Mouse (Mus musculus): ENCODE measurements around the gene Kcnj10. TPM values are rescaled to one million over a fixed set of nuclear protein-coding genes. Genes with fewer than 3 reads are reported as not detected.

The Kcnj10 gene
- polyA plus RNA-seq, 1 experiment from 2014 or later = 0.24 TPM

DNA sequence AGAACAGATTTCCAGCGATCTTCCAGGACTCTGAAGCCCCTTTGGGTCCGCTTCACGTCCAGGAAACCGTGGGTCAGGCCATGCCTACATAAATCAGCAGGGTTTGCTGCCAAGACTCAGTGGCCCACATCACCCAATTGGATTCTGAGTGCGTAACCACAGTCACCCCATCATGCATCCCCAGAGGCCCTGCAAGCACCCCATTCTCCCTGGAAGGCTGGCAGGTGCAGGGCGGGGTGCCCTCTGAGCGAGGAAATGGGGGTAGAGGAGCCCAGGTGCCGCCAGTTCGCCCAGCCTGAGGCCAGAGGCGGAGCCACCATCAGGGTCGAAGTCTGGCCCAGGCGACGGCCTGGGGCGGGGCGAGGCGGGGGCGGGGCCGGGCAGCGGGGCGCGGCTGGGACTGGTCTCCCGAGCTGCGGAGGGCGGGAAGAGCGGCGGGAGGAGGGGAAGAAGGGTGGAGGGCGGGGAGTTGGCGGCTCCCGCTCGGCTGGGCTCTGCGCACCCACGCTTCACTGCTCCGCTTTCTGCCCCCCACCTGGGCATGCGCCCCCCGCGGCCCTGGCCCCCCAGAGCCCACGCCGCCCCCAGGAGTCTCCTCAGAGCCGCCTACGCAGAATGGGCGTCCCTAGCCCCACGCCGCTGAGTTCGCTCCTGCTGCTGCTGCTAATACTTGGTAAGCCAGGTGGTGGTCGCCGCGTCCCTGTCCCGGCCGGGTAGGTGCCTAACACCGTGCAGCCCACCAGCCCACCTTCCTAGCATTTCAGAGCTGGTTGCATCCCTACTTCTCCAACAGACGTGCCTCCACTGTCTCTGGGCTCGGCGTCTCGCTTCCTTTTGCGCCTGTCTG lies 28.9 kb upstream of the Kcnj10 start:
- no peak for TF ChIP-seq CTCF (IDR thresholded peaks at IDR 0.05; ENCODE audit: low read depth)
- H3K27ac ChIP-seq (ENCODE audit: low read depth) = peak overlapping the region; percentile 94
- peak; percentile 89 for DNase-seq
- under 1% methylated on average over 53 of the region's 55 CpGs for WGBS
- H3K4me3 ChIP-seq (ENCODE audit: low read depth, low read length) = peak overlapping the region; percentile 63
- ATAC-seq (ENCODE audit: insufficient read depth) = peak; percentile 75
- H3K4me1 ChIP-seq (ENCODE audit: insufficient read depth) = peaks cover 8% of the 10 kb centered on the region
- no peaks in the 10 kb centered on the region for H3K27me3 ChIP-seq (ENCODE audit: insufficient read depth, low read length)
- H3K9me3 ChIP-seq (ENCODE audit: low read depth, low read length) = no peaks in the 10 kb centered on the region
- H3K4me2 ChIP-seq = peak overlapping the region; percentile 97
- H3K36me3 ChIP-seq (ENCODE audit: insufficient read depth) = peaks cover under 1% of the 10 kb centered on the region; the same call in 1 of the 2 replicates
- H3K9ac ChIP-seq = peak overlapping the region; percentile 64

GRCm38 (mm10) chr1:172312768-172313561 lies 28.0 kb upstream of the Kcnj10 start:
- Histone ChIP-seq H3K36me3 (ENCODE audit: insufficient read depth) (peaks cover 9% of the 10 kb centered on the region; the same call in 1 of the 2 replicates), H3K27ac (ENCODE audit: low read depth) (no peak overlapping the region), H3K4me3 (ENCODE audit: low read depth, low read length) (peak overlapping the region; percentile 63), H3K9me3 (ENCODE audit: low read depth, low read length) (no peaks in the 10 kb centered on the region), H3K4me2 (peak overlapping the region; percentile 97), H3K4me1 (ENCODE audit: insufficient read depth) (peaks cover 8% of the 10 kb centered on the region), H3K9ac (peak overlapping the region; percentile 64), H3K27me3 (ENCODE audit: insufficient read depth, low read length) (no peaks in the 10 kb centered on the region)
- 11% methylated on average over 16 of the region's 16 CpGs for WGBS
- TF ChIP-seq CTCF (IDR thresholded peaks at IDR 0.05; ENCODE audit: low read depth) = no peak
- DNase-seq = peak; percentile 47
- no peak for ATAC-seq (ENCODE audit: insufficient read depth)

DNA sequence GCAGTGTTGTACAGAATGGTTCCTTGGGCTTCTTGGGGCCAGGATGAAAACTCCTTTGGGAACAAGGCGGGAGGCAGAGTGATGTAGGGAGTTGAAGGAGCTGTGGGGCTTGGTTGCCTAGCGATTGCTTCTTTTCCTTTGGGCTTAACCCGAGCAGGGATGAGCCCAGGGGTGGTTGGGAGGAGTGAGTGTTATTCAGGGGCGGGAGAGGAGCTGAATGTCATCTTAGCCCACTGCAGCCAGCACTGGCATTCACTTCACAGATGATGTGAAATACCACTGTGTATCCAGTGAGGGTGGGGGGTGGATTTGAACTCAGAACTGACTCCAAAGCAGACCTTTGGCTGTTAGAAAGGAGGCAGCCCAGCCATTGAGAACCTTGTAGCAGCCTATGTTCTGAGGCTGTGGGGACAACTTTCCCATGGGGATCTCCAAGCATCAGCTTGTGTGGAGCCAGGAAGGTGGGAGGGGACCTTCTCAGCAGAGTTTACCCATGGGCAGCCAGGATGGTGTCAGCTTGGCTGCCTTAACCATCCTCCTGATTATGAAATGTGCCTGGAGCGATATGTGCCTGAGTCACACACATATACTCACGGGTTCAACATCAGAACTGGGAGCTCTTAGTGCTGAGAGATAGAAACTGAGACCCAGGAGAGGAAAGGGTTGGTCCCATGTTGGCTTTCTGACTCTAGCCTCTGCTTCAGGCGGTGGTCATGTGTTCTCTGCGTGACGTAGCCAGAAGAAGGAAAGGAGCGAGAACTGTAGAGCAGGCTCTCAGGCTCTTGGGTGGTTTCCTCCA lies 27.2 kb upstream of the Kcnj10 start:
- Histone ChIP-seq H3K4me1 (ENCODE audit: insufficient read depth) (peaks cover 8% of the 10 kb centered on the region), H3K36me3 (ENCODE audit: insufficient read depth) (peaks cover 17% of the 10 kb centered on the region), H3K4me3 (ENCODE audit: low read depth, low read length) (0 out of 2 replicates have a peak overlapping the region, but pooled peaks have one; percentile 3), H3K9ac (no peak overlapping the region), H3K4me2 (peak overlapping the region; percentile 97), H3K27ac (ENCODE audit: low read depth) (no peak overlapping the region), H3K27me3 (ENCODE audit: insufficient read depth, low read length) (no peaks in the 10 kb centered on the region), H3K9me3 (ENCODE audit: low read depth, low read length) (no peaks in the 10 kb centered on the region)
- 75% methylated on average over 10 of the region's 10 CpGs for WGBS
- ATAC-seq (ENCODE audit: insufficient read depth) (no peak), DNase-seq (no peak)
- no peak for TF ChIP-seq CTCF (IDR thresholded peaks at IDR 0.05; ENCODE audit: low read depth)

DNA sequence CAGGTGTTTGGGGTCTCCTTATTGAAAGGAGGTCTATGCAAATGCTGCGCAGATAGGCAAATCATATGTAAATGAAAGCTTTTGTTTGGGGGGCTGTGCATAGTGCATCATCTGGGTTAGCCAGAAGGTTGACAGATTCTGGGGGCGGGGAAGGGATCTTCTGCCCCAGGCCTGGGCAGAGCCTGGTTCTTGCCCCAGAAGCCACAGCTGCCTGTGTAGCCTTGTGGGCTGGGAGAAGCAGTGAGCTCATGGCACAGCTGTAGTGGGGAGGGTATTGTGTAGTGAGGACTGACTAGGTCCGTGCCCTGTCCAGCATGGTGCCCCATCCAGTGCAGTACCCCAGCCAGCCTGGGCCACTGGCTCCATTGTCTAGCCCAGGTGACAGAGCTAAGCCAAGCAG lies 26.1 kb upstream of the Kcnj10 start:
- Histone ChIP-seq H3K4me3 (ENCODE audit: low read depth, low read length) (no peak overlapping the region), H3K4me1 (ENCODE audit: insufficient read depth) (peaks cover 8% of the 10 kb centered on the region), H3K4me2 (no peak overlapping the region), H3K27ac (ENCODE audit: low read depth) (no peak overlapping the region), H3K27me3 (ENCODE audit: insufficient read depth, low read length) (no peaks in the 10 kb centered on the region), H3K36me3 (ENCODE audit: insufficient read depth) (peaks cover 18% of the 10 kb centered on the region), H3K9me3 (ENCODE audit: low read depth, low read length) (no peaks in the 10 kb centered on the region), H3K9ac (no peak overlapping the region)
- ATAC-seq (ENCODE audit: insufficient read depth) (no peak), DNase-seq (no peak)
- 79% methylated on average over 3 of the region's 3 CpGs for WGBS
- no peak for TF ChIP-seq CTCF (IDR thresholded peaks at IDR 0.05; ENCODE audit: low read depth)

GRCm38 (mm10) chr1:172317431-172317830 lies 23.6 kb upstream of the Kcnj10 start:
- no peak overlapping the region for H3K4me2 ChIP-seq
- H3K9me3 ChIP-seq (ENCODE audit: low read depth, low read length) = no peaks in the 10 kb centered on the region
- no peak for TF ChIP-seq CTCF (IDR thresholded peaks at IDR 0.05; ENCODE audit: low read depth)
- peaks cover 8% of the 10 kb centered on the region for H3K4me1 ChIP-seq (ENCODE audit: insufficient read depth)
- no peak for ATAC-seq (ENCODE audit: insufficient read depth)
- WGBS = 57% methylated on average over 18 of the region's 18 CpGs
- peaks cover 22% of the 10 kb centered on the region for H3K36me3 ChIP-seq (ENCODE audit: insufficient read depth)
- H3K27me3 ChIP-seq (ENCODE audit: insufficient read depth, low read length) = no peaks in the 10 kb centered on the region
- no peak overlapping the region for H3K9ac ChIP-seq
- DNase-seq = no peak
- no peak overlapping the region for H3K4me3 ChIP-seq (ENCODE audit: low read depth, low read length)
- no peak overlapping the region for H3K27ac ChIP-seq (ENCODE audit: low read depth)

- no peak for TF ChIP-seq CTCF (IDR thresholded peaks at IDR 0.05; ENCODE audit: low read depth)
- Histone ChIP-seq H3K27me3 (ENCODE audit: insufficient read depth, low read length) (no peaks in the 10 kb centered on the region), H3K9ac (no peak overlapping the region), H3K36me3 (ENCODE audit: insufficient read depth) (peaks cover 22% of the 10 kb centered on the region), H3K9me3 (ENCODE audit: low read depth, low read length) (no peaks in the 10 kb centered on the region), H3K4me3 (ENCODE audit: low read depth, low read length) (no peak overlapping the region), H3K27ac (ENCODE audit: low read depth) (no peak overlapping the region), H3K4me1 (ENCODE audit: insufficient read depth) (peaks cover 5% of the 10 kb centered on the region), H3K4me2 (no peak overlapping the region)
- DNase-seq (no peak), ATAC-seq (ENCODE audit: insufficient read depth) (no peak)
- 55% methylated on average over 15 of the region's 15 CpGs for WGBS
Observed at GRCm38 (mm10) chr1:172317946-172318345, 23.1 kb upstream of the Kcnj10 start.

Data from lung, embryonic 14.5 days (tissue).